Mouse (Mus musculus) MN1 (cell line): Measurements from ENCODE around the gene Zfyve28.

Source experiments
- DNase-seq: peaks from one replicate; pipeline ENCODE4 v3.0.0-alpha.2; 2016; ENCODE audit warnings: low spot score

Gene Zfyve28

GRCm38 (mm10) chr5:34250090-34250489, 38.2 kb downstream of the Zfyve28 start:
- DNase-seq: peak; percentile 42

- no peak for DNase-seq
Measured at GRCm38 (mm10) chr5:34249132-34249531, 39.1 kb downstream of the Zfyve28 start.

DNA sequence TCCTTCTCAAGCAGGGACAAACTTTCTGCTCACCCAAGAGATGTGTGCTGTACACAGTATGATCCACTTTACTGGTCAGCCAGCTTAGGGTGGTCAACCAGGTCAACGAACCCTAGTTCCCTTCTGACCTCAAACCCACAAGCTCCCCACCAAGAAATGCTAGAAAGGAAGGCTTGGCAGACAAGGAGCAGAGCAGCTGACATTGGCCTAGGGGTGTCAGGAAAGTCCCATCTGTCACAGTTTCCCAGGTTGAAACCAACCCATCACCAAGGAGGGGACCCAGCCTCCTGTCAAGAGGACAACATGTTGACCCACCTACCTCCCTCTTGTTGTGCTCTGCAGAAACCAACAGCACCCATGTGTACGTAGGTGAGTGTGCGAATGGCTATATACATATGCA, 41.8 kb downstream of the Zfyve28 start:
- no peak for DNase-seq

GRCm38 (mm10) chr5:34243062-34243461, 45.2 kb downstream of the Zfyve28 start:
- DNase-seq: no peak

GRCm38 (mm10) chr5:34242224-34242963, 45.9 kb downstream of the Zfyve28 start:
- DNase-seq: peak; percentile 60

GRCm38 (mm10) chr5:34238444-34238843, 49.8 kb downstream of the Zfyve28 start:
- DNase-seq: no peak

DNA sequence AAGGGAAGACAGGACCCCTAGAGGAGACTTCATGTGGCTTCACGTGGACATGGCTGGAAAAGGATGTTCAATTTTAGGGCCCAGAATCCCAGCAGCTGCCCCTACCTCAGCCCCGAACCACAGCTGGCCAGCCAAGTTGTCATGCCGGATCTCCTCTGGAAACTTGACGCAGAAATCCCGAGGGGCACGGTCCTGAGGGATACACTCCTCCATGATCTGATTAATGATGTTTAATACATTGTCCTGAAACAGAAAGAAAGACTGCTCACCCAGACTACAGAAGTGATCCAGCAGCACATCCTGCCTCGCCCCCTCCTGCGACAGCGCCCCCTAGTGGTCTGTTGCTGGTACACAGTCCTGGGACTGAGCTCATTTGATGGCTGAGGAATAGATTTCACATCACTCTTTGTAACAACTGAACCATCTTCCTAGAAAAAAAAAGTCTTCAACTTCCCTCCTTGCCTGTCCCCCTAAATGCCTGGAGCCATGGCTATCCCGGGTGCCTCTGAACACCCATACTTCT, 52.3 kb downstream of the Zfyve28 start:
- peak; percentile 25 for DNase-seq

DNA sequence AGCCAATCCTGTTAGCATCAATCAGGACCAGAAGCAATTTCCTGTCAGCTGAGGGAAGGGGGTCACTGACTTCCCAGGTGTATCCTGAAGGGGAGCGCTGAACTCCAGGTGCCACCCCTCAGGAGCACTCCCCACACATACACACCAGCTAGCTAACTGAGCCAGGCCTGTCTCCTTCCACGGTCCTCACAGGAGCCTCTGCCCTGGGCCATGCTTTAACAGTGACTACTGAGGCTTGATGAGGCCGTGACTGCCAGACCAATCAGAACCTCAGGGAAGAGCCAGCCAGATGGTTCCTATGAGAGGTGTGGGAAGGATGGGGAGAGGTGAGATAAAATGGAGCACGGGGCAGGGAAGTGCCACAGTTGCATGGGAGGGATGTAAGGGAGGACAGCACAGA, 53.2 kb downstream of the Zfyve28 start:
- DNase-seq: no peak

- no peak for DNase-seq
Measured at GRCm38 (mm10) chr5:34233221-34233515, 55.1 kb downstream of the Zfyve28 start.

DNA sequence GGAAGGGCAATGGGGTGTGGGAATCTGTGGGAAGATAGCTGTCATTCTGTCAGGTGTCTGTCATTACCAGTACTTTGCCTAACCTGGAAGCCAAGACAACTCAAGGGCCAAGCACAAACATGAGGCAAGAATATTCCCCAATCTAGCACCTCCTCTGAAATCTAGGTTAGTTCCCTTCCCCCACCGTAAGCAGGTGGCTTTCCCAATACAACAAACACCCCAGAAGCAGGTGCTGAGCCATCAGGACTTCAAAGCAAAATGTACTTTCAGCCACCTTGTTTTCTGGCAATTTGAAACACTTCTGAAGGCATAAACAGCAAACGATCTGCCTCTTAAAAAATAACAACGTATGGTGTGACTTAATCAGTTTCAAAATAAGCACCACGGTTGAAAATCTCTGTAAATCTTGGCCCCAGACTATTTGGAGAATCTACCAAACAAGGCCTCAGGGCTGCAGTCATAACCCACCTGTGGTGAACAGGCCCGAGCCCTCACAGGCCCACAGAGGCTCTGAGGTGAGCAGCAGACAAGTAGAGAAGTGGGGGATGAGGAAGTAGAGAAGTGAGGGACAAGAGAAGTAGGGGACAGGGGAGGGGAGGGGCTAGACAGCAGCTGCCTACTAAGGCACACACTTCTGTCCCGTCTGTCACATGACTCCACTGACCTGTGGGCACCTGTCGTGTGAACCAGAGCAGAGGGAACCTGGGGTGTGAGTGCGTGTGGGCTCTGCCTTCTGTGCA, 55.6 kb downstream of the Zfyve28 start:
- no peak for DNase-seq

DNA sequence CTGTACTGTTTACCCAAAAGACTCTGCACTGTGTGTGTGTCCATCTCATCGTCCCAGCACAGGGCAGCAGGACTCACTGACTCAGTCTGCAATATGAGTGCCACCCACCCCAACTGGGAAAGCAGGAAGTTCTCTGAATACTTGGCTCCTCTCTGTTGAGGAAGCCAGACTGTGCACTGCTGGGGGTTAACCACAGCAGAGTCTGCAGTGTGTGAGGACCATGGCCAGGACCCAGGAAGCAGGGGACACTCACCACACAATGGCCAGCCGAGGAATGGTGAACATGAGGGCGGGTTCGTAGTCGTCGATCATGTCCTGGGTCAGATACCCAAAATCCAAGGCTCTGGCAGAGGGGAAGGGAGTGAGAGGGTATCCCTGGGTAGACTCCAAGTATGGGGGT, 56.3 kb downstream of the Zfyve28 start:
- DNase-seq: no peak

DNA sequence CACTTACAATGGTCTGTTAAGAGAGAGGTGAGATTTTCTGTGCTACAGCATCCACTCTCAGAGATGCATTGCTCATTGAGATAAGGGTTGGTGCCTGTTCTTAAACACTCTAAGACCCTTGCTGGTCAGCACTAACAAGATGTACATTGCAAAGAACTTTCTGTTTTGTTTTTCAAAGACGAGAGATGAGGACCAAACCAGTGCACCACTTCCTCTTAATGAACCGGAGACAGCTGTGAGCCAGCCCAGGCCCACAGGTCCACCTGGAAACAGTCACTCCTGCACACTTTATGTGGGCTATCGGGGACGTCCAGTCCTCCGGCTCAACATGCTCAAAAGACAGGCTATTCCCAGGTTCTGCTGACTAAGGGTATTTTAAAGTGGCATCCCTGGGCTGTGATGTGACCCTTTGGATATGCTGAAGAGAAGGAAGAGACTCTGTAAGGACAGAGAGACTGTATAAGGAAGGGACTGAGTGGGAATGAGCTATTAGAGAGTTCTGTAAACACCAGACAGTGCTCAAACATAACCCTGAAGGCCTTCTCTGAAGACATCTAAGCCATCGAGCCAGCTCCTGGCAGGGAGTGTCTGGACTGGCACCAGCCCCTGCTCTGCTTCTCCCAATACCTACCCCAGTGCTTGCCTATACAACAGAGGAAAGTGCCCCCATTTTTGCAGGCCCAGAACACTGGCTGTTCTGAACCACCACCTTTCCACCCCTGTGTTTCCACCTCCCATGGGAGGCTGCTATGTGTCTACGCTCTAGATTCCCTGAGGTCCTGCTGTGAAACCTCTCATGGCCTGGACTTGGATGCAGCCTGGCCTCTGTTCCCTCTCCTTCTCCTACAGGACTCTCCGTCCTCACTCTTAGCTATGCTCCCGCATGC, 57.4 kb downstream of the Zfyve28 start:
- no peak for DNase-seq

- DNase-seq: no peak
Measured at GRCm38 (mm10) chr5:34229503-34229902, 58.7 kb downstream of the Zfyve28 start.

GRCm38 (mm10) chr5:34225516-34225915, 62.7 kb downstream of the Zfyve28 start:
- DNase-seq: no peak

DNA sequence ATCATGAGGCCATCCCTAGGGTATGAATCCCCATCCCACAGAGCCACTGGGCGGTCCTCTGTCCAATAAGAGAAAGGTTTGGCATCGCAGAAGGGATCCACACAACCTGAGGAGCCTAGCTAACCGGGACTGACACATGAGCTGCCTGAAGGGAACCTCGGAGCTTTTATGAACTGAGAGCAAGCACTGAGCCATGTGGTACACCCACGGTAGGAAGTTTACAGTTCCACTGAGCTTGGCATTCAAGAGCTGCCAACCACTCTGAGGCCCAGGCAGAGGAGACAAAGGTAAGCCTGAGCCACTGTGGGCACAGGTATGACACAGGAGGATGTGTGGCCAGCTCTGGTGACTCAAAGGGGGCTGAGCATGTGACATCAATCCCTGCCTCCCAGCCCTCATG, 63.7 kb downstream of the Zfyve28 start:
- DNase-seq: no peak

- peak; percentile 9 for DNase-seq
Measured at GRCm38 (mm10) chr5:34220001-34220400, 68.2 kb downstream of the Zfyve28 start.

- no peak for DNase-seq
Measured at GRCm38 (mm10) chr5:34218672-34219071, 69.6 kb downstream of the Zfyve28 start.

DNA sequence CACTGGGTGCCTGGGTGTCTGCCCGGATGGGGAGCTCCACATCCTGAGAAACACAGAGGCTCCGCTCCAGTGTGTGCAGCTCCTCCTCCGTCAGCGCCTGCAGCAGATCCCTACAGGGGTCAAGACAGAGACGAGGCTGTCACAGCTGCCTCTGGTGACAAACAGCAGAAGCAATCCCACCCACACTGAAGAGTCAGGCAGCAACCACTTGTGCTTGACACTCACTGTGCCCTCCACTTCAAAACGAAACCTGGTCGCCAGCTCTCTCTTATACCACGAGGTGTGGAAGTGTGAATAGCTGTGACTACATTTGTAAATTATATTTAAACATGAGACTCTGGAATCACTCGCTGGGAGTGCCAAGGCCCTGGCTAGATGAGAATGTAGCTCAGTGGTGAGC, 70.5 kb downstream of the Zfyve28 start:
- DNase-seq: peak; percentile 40

GRCm38 (mm10) chr5:34216025-34216424, 72.2 kb downstream of the Zfyve28 start:
- DNase-seq: no peak

- no peak for DNase-seq
Measured at GRCm38 (mm10) chr5:34213659-34214058, 74.6 kb downstream of the Zfyve28 start.

- peak; percentile 88 for DNase-seq
Measured at GRCm38 (mm10) chr5:34210279-34210678, 78.0 kb downstream of the Zfyve28 start.

DNA sequence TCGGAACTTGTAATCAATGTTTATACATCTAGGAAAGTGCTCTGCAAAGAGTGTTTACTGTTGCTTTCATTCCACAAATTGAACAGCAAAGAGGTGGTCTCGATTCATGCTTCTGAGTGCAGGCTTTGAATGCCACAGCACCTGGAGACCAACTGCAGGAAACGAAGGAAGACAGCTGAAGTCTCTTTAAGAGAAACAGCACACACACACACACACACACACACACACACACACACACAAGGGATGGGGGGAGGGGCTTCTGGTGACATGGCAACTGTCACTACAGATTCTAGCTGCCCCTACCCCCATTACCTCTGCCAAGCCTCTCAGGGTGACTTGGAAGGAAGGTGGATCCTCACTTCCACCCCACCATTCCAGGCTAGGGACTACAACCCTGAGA, 80.7 kb downstream of the Zfyve28 start:
- no peak for DNase-seq

- no peak for DNase-seq
Measured at GRCm38 (mm10) chr5:34205788-34206187, 82.5 kb downstream of the Zfyve28 start.
